Mouse (Mus musculus) limb, embryonic 15.5 days (tissue): Measurements from ENCODE around the gene Chtop. TPM values are rescaled to one million over a fixed set of nuclear protein-coding genes. Genes with fewer than 3 reads are reported as not detected.

Experiments used
- ATAC-seq: fragments of 200-750 bp; cut with Nextera tagmentation; 2 replicates; pipeline ENCODE4 v1.8.0; 2017; ENCODE audit warnings: low read depth, moderate TSS enrichment; ENCODE audit not compliant: insufficient number of reproducible peaks, low FRiP score, low TSS enrichment
- H3K27ac ChIP-seq: fragments of 300-500 bp; sonication (generic); 2 replicates; pipeline ENCODE4 v1.5.1; 2015; ENCODE audit warnings: moderate library complexity, mild to moderate bottlenecking, inconsistent platforms
- H3K27me3 ChIP-seq: fragments of 300-500 bp; sonication (generic); 2 replicates; pipeline ENCODE4 v1.6.1; 2015; ENCODE audit warnings: inconsistent platforms
- H3K36me3 ChIP-seq: fragments of 300-500 bp; sonication (generic); 2 replicates; pipeline ENCODE4 v1.6.1; 2015; ENCODE audit warnings: inconsistent platforms
- H3K4me1 ChIP-seq: fragments of 300-500 bp; sonication (generic); 2 replicates; pipeline ENCODE4 v1.6.1; 2015; ENCODE audit warnings: inconsistent platforms
- H3K4me2 ChIP-seq: fragments of 300-500 bp; sonication (generic); 2 replicates; pipeline ENCODE4 v1.6.1; 2015; ENCODE audit warnings: mild to moderate bottlenecking, inconsistent platforms
- H3K4me3 ChIP-seq: fragments of 300-500 bp; sonication (generic); 2 replicates; pipeline ENCODE4 v1.5.1; 2015; ENCODE audit warnings: mild to moderate bottlenecking, inconsistent platforms
- H3K9ac ChIP-seq: fragments of 300-500 bp; sonication (generic); 2 replicates; pipeline ENCODE4 v1.6.1; 2015; ENCODE audit warnings: inconsistent platforms
- H3K9me3 ChIP-seq: fragments of 300-500 bp; sonication (generic); 2 replicates; pipeline ENCODE4 v1.6.1; 2016; ENCODE audit warnings: inconsistent platforms
- WGBS: fragments of 180-500 bp; shearing (Covaris S2); methylation state at CpG from one replicate; pipeline ENCODE4 v1.1.7; 2015; 5-methylcytosine and 5-hydroxymethylcytosine counted together
- polyA plus RNA-seq: library from polyadenylated mRNA; unstranded; fragments of >200 nt; fragmentation: Nextera tagmentation; extraction: Ambion mirVana; gene quantifications from 2 replicates; pipeline ENCODE4 v1.2.1, GENCODE M21; 2015

Chtop gene
- polyA plus RNA-seq, 1 experiment from 2014 or later = 146 TPM

- WGBS = 48% methylated on average over 5 of the region's 5 CpGs
- no peaks in the 10 kb centered on the region for H3K27me3 ChIP-seq
- peak within 1 kb of the TSS; percentile 73 for H3K27ac ChIP-seq
- H3K36me3 ChIP-seq = no peaks in the 10 kb centered on the region
- peak; percentile 70; the same call in 1 of the 2 replicates for ATAC-seq
- peaks cover 13% of the 10 kb centered on the region; the same call in 1 of the 2 replicates for H3K4me1 ChIP-seq
- peak within 1 kb of the TSS; percentile 20 for H3K4me3 ChIP-seq
- H3K9ac ChIP-seq = no peak within 1 kb of the TSS
- no peaks in the 10 kb centered on the region for H3K9me3 ChIP-seq
- H3K4me2 ChIP-seq = peak within 1 kb of the TSS; percentile 10; the same call in 1 of the 2 replicates
Observed at GRCm38 (mm10) chr3:90526580-90526979, 17.3 kb upstream of the Chtop start, which contains the start of gene S100a14. S100a14 (plus strand) TSS chr3:90526856.

GRCm38 (mm10) chr3:90526076-90526475, 16.8 kb upstream of the Chtop start:
- Histone ChIP-seq H3K4me2 (no peak overlapping the region), H3K4me3 (no peak overlapping the region), H3K9ac (no peak overlapping the region), H3K36me3 (no peaks in the 10 kb centered on the region), H3K27ac (peak overlapping the region; percentile 73), H3K9me3 (no peaks in the 10 kb centered on the region), H3K4me1 (peaks cover 13% of the 10 kb centered on the region; the same call in 1 of the 2 replicates), H3K27me3 (no peaks in the 10 kb centered on the region)
- peak; percentile 54; the same call in 1 of the 2 replicates for ATAC-seq
- WGBS = 62% methylated on average over 2 of the region's 2 CpGs

- Histone ChIP-seq H3K27ac (peak overlapping the region; percentile 73; the same call in 1 of the 2 replicates), H3K9me3 (no peaks in the 10 kb centered on the region), H3K9ac (no peak overlapping the region), H3K4me3 (no peak overlapping the region), H3K4me2 (no peak overlapping the region), H3K36me3 (no peaks in the 10 kb centered on the region), H3K4me1 (peaks cover 13% of the 10 kb centered on the region; the same call in 1 of the 2 replicates), H3K27me3 (no peaks in the 10 kb centered on the region)
- ATAC-seq = no peak
- WGBS = 48% methylated on average over 4 of the region's 4 CpGs
Observed at GRCm38 (mm10) chr3:90525421-90525820, 16.1 kb upstream of the Chtop start.

GRCm38 (mm10) chr3:90517711-90518110, 8.4 kb upstream of the Chtop start:
- WGBS = 81% methylated on average over 4 of the region's 4 CpGs
- Histone ChIP-seq H3K9me3 (no peaks in the 10 kb centered on the region), H3K4me2 (no peak overlapping the region), H3K27ac (no peak overlapping the region), H3K4me1 (peaks cover 28% of the 10 kb centered on the region), H3K9ac (no peak overlapping the region), H3K27me3 (0 out of 2 replicates have a peak, but pooled peaks cover 3% of the 10 kb centered on the region), H3K36me3 (no peaks in the 10 kb centered on the region), H3K4me3 (no peak overlapping the region)
- no peak for ATAC-seq

- no peak overlapping the region for H3K27ac ChIP-seq
- no peak overlapping the region for H3K9ac ChIP-seq
- 0 out of 2 replicates have a peak overlapping the region, but pooled peaks have one; percentile 75 for H3K4me2 ChIP-seq
- H3K27me3 ChIP-seq = 0 out of 2 replicates have a peak, but pooled peaks cover 10% of the 10 kb centered on the region
- H3K36me3 ChIP-seq = no peaks in the 10 kb centered on the region
- no peak for ATAC-seq
- H3K4me1 ChIP-seq = peaks cover 28% of the 10 kb centered on the region
- H3K9me3 ChIP-seq = no peaks in the 10 kb centered on the region
- H3K4me3 ChIP-seq = no peak overlapping the region
- 96% methylated on average over 4 of the region's 4 CpGs for WGBS
Observed at GRCm38 (mm10) chr3:90515789-90516188, 6.5 kb upstream of the Chtop start.

- no peak for ATAC-seq
- Histone ChIP-seq H3K27me3 (0 out of 2 replicates have a peak, but pooled peaks cover 10% of the 10 kb centered on the region), H3K9me3 (no peaks in the 10 kb centered on the region), H3K36me3 (no peaks in the 10 kb centered on the region), H3K4me3 (peak overlapping the region; percentile 44), H3K9ac (peak overlapping the region; percentile 44; the same call in 1 of the 2 replicates), H3K4me1 (peaks cover 28% of the 10 kb centered on the region), H3K27ac (peak overlapping the region; percentile 70; the same call in 1 of the 2 replicates), H3K4me2 (peak overlapping the region; percentile 75)
- WGBS = 20% methylated on average over 1 of the region's 1 CpGs
Observed at GRCm38 (mm10) chr3:90515242-90515641, 5.9 kb upstream of the Chtop start.

GRCm38 (mm10) chr3:90514691-90515090, 5.4 kb upstream of the Chtop start:
- Histone ChIP-seq H3K4me1 (peaks cover 28% of the 10 kb centered on the region), H3K36me3 (no peaks in the 10 kb centered on the region), H3K9ac (peak overlapping the region; percentile 44), H3K4me3 (peak overlapping the region; percentile 44), H3K9me3 (no peaks in the 10 kb centered on the region), H3K27me3 (0 out of 2 replicates have a peak, but pooled peaks cover 10% of the 10 kb centered on the region), H3K27ac (peak overlapping the region; percentile 70), H3K4me2 (peak overlapping the region; percentile 75)
- 0% methylated on average over 10 of the region's 10 CpGs for WGBS
- peak; percentile 70 for ATAC-seq

GRCm38 (mm10) chr3:90513796-90514590, 4.7 kb upstream of the Chtop start, which contains the start of the genes S100a1 and S100a13:
S100a1 (minus strand) TSS chr3:90514392.
S100a13 (plus strand) TSS chr3:90514435.
- H3K9me3 ChIP-seq = no peaks in the 10 kb centered on the region
- peaks cover 28% of the 10 kb centered on the region for H3K4me1 ChIP-seq
- H3K36me3 ChIP-seq = no peaks in the 10 kb centered on the region
- H3K4me2 ChIP-seq = peak within 1 kb of the TSS; percentile 75
- peak within 1 kb of the TSS; percentile 44 for H3K9ac ChIP-seq
- ATAC-seq = peak; percentile 25; the same call in 1 of the 2 replicates
- H3K27ac ChIP-seq = peak within 1 kb of the TSS; percentile 70
- peak within 1 kb of the TSS; percentile 44 for H3K4me3 ChIP-seq
- 0 out of 2 replicates have a peak, but pooled peaks cover 10% of the 10 kb centered on the region for H3K27me3 ChIP-seq
- 6% methylated on average over 25 of the region's 25 CpGs for WGBS

GRCm38 (mm10) chr3:90512948-90513642, 3.8 kb upstream of the Chtop start:
- Histone ChIP-seq H3K36me3 (no peaks in the 10 kb centered on the region), H3K9me3 (no peaks in the 10 kb centered on the region), H3K9ac (no peak overlapping the region), H3K27ac (no peak overlapping the region), H3K4me3 (0 out of 2 replicates have a peak overlapping the region, but pooled peaks have one; percentile 44), H3K4me2 (peak overlapping the region; percentile 75; the same call in 1 of the 2 replicates), H3K27me3 (0 out of 2 replicates have a peak, but pooled peaks cover 10% of the 10 kb centered on the region), H3K4me1 (peaks cover 29% of the 10 kb centered on the region)
- WGBS = 78% methylated on average over 9 of the region's 9 CpGs
- ATAC-seq = no peak

GRCm38 (mm10) chr3:90512276-90512675, 3.0 kb upstream of the Chtop start:
- H3K4me3 ChIP-seq = no peak overlapping the region
- WGBS = 81% methylated on average over 5 of the region's 5 CpGs

GRCm38 (mm10) chr3:90509747-90510123, 437 bp upstream of the Chtop start:
- Histone ChIP-seq H3K9ac (no peak overlapping the region), H3K9me3 (no peaks in the 10 kb centered on the region), H3K27me3 (0 out of 2 replicates have a peak, but pooled peaks cover 10% of the 10 kb centered on the region), H3K4me1 (peaks cover 27% of the 10 kb centered on the region), H3K4me2 (peak overlapping the region; percentile 40), H3K27ac (peak overlapping the region; percentile 94), H3K4me3 (peak overlapping the region; percentile 89), H3K36me3 (peaks cover 27% of the 10 kb centered on the region)
- no peak for ATAC-seq
- 23% methylated on average over 2 of the region's 2 CpGs for WGBS

More at GRCm38 (mm10) chr3:90512276-90512675, 3.0 kb upstream of the Chtop start:
- Histone ChIP-seq H3K4me1 (peaks cover 37% of the 10 kb centered on the region), H3K36me3 (peaks cover 5% of the 10 kb centered on the region), H3K9me3 (no peaks in the 10 kb centered on the region), H3K4me2 (no peak overlapping the region), H3K27ac (no peak overlapping the region), H3K9ac (no peak overlapping the region), H3K27me3 (0 out of 2 replicates have a peak, but pooled peaks cover 10% of the 10 kb centered on the region)
- ATAC-seq = no peak
